Mouse (Mus musculus) intestine, embryonic 14.5 days (tissue): Measurements from ENCODE around the gene Gmcl1. TPM values are rescaled to one million over a fixed set of nuclear protein-coding genes. Genes with fewer than 3 reads are reported as not detected.

Experiments used
- ATAC-seq: fragments of 200-750 bp; cut with Nextera tagmentation; replicated peaks from 2 replicates; pipeline ENCODE4 v1.8.0; 2017; ENCODE audit warnings: low read depth, moderate number of reproducible peaks, moderate TSS enrichment, moderate library complexity; ENCODE audit not compliant: low FRiP score, low TSS enrichment
- DNase-seq: peaks from one replicate; pipeline ENCODE4 v3.0.0-alpha.2; 2018; ENCODE audit warnings: low spot score
- H3K27ac ChIP-seq: fragments of 300-500 bp; sonication (generic); 2 replicates; pipeline ENCODE4 v1.5.1; 2014; ENCODE audit warnings: low read depth, mild to moderate bottlenecking, control low read depth
- H3K27me3 ChIP-seq: fragments of 300-500 bp; sonication (generic); replicated peaks from 2 replicates; pipeline ENCODE4 v1.6.1; 2014; ENCODE audit warnings: low read length, control low read depth; ENCODE audit not compliant: control insufficient read depth, insufficient read depth
- H3K36me3 ChIP-seq: fragments of 300-500 bp; sonication (generic); 2 replicates; pipeline ENCODE4 v1.6.1; 2014; ENCODE audit warnings: low read length, control low read depth; ENCODE audit not compliant: control insufficient read depth, insufficient read depth
- H3K4me1 ChIP-seq: fragments of 300-500 bp; sonication (generic); replicated peaks from 2 replicates; pipeline ENCODE4 v1.6.1; 2014; ENCODE audit warnings: low read length, control low read depth, mixed read lengths; ENCODE audit not compliant: control insufficient read depth, insufficient read depth
- H3K4me2 ChIP-seq: fragments of 300-500 bp; sonication (generic); 2 replicates; pipeline ENCODE4 v1.6.1; 2014; ENCODE audit warnings: low read length
- H3K4me3 ChIP-seq: fragments of 300-500 bp; sonication (generic); 2 replicates; pipeline ENCODE4 v1.5.1; 2014; ENCODE audit warnings: low read depth, low read length, control low read depth, mixed read lengths
- H3K9ac ChIP-seq: fragments of 300-500 bp; sonication (generic); 2 replicates; pipeline ENCODE4 v1.6.1; 2014; ENCODE audit warnings: mild to moderate bottlenecking, low read length
- H3K9me3 ChIP-seq: fragments of 300-500 bp; sonication (generic); 2 replicates; pipeline ENCODE4 v1.6.1; 2016; ENCODE audit warnings: low read length, control low read depth; ENCODE audit not compliant: control insufficient read depth
- WGBS: fragments of 180-500 bp; shearing (Covaris S2); extraction: QIAGEN DNeasy Blood & Tissue Kit; methylation state at CpG from one replicate; pipeline ENCODE4 v1.1.7; 2014; 5-methylcytosine and 5-hydroxymethylcytosine counted together
- polyA plus RNA-seq: library from polyadenylated mRNA; unstranded; fragments of >200 nt; fragmentation: Nextera tagmentation; extraction: Ambion mirVana; gene quantifications from 2 replicates; pipeline ENCODE4 v1.2.1, GENCODE M21; 2014

Gmcl1 gene
- polyA plus RNA-seq, 1 experiment from 2014 or later, result 31.6 TPM

DNA sequence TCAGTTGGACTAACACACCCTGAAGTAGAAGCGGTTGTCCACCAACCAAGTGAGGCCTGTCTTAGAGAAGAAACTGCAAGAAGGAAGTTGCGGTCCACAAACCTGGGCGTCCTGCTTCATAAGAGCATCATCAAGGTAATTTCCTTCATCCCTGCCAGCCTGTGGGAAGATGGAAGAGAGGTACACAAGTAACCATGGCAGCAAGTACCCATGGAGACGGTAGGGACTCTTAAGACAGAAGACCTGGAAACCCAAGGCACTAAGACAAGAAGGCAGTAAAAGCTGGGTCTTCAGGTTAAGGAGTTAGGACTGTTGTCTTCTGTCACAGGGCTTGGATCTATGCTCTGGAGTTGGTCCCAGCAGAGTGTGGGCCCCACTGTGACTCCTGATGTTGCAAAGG, 17.8 kb upstream of the Gmcl1 start:
- Histone ChIP-seq H3K27ac (no peak overlapping the region), H3K4me1 (no peaks in the 10 kb centered on the region), H3K36me3 (0 out of 2 replicates have a peak, but pooled peaks cover 1% of the 10 kb centered on the region), H3K27me3 (no peaks in the 10 kb centered on the region), H3K4me2 (no peak overlapping the region), H3K9me3 (no peaks in the 10 kb centered on the region), H3K9ac (no peak overlapping the region), H3K4me3 (no peak overlapping the region)
- no peak for DNase-seq
- 90% methylated on average over 4 of the region's 4 CpGs for WGBS
- no peak for ATAC-seq

DNA sequence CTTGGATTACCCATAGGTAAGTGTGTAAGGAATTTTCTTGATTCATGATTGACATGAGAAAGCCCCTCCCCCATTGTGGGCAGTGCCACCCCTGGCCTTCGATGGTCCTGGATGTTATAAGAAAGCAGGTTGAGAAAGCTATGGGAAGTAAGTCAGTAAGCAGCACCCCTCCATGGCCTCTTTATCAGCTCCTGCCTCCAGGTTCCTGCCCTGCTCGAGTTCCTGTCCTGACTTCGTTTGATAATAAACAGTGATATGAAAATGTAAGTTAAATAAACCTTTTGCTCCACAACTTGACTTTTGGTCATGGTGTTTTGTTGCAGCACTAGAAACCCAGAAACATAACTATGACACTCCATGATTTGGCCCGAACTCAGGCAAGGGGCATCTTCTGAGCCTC, 16.6 kb upstream of the Gmcl1 start:
- no peak for ATAC-seq
- no peak for DNase-seq
- H3K36me3 ChIP-seq, result no peaks in the 10 kb centered on the region
- no peak overlapping the region for H3K9ac ChIP-seq
- H3K9me3 ChIP-seq, result no peaks in the 10 kb centered on the region
- H3K4me3 ChIP-seq, result no peak overlapping the region
- H3K27ac ChIP-seq, result no peak overlapping the region
- H3K27me3 ChIP-seq, result no peaks in the 10 kb centered on the region
- no peaks in the 10 kb centered on the region for H3K4me1 ChIP-seq
- 68% methylated on average over 4 of the region's 4 CpGs for WGBS
- no peak overlapping the region for H3K4me2 ChIP-seq

DNA sequence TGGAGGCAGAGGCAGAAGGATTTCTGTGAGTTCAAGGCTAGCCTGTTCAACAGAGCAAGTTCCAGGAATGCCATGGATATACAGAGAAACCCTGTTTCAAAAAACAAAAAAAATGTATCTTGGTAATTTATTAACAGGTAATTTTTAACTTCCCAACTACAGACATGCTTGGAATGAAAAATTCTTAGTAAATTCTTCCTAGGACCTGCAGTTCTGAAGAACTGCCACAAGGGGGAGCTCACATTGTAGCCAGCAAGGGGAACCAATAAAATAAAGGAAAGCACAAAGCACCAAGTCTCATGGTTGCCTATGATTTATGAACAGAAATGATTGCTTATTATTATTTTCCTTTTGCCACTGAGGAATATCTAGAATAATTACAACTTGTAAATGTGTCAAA, 14.0 kb upstream of the Gmcl1 start:
- no peaks in the 10 kb centered on the region for H3K36me3 ChIP-seq
- H3K4me1 ChIP-seq, result no peaks in the 10 kb centered on the region
- H3K9me3 ChIP-seq, result no peaks in the 10 kb centered on the region
- no peak overlapping the region for H3K9ac ChIP-seq
- DNase-seq (no peak), ATAC-seq (no peak)
- H3K4me2 ChIP-seq, result no peak overlapping the region
- no peak overlapping the region for H3K4me3 ChIP-seq
- no peaks in the 10 kb centered on the region for H3K27me3 ChIP-seq
- no peak overlapping the region for H3K27ac ChIP-seq

DNA sequence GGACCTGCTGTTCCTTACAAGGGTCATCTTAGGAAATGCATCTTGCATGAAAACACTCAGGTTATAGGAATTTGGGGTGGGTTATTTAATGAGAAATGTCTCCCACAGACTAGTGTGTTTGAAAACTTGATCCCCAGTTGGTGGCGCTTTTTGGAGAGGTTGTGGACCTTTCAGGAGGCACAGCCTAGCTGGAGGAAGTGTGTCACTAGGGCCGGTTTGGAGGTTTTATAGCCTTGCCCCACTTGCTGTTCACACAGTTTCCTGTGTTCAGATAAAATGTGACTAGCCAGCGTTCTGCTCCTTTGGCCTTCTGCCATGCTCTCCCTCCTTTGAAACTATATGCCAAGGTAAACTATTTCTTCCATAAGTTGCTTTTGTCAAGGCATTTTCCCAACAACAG, 7.5 kb upstream of the Gmcl1 start:
- Histone ChIP-seq H3K4me1 (no peaks in the 10 kb centered on the region), H3K9me3 (no peaks in the 10 kb centered on the region), H3K9ac (no peak overlapping the region), H3K27me3 (no peaks in the 10 kb centered on the region), H3K4me2 (no peak overlapping the region), H3K4me3 (no peak overlapping the region), H3K36me3 (no peaks in the 10 kb centered on the region), H3K27ac (no peak overlapping the region)
- DNase-seq (no peak), ATAC-seq (no peak)
- 36% methylated on average over 3 of the region's 3 CpGs for WGBS

DNA sequence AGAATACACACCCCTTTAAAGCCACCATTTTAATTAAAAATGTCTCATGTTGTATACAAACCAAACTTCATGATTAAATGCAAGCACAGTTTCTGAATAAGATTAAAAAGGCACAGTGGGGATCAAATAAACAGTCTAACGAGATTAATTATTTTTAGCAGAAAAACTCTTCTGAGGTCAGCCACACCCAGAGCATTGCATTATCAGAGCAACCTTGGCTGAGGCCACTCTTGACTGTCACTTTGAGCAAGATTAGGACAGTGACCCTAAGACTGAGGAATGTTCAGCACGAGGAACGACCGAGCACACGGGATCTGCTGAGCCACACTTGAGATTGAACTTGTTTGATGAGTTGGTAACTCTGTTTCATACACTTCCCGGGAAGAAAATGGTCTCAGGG, 3.6 kb upstream of the Gmcl1 start:
- no peak overlapping the region for H3K9ac ChIP-seq
- no peak overlapping the region for H3K4me3 ChIP-seq
- no peaks in the 10 kb centered on the region for H3K27me3 ChIP-seq
- ATAC-seq (no peak), DNase-seq (no peak)
- no peaks in the 10 kb centered on the region for H3K9me3 ChIP-seq
- H3K27ac ChIP-seq, result no peak overlapping the region
- no peak overlapping the region for H3K4me2 ChIP-seq
- WGBS, result 77% methylated on average over 6 of the region's 6 CpGs
- H3K36me3 ChIP-seq, result no peaks in the 10 kb centered on the region
- peaks cover 3% of the 10 kb centered on the region; the same call in 1 of the 2 replicates for H3K4me1 ChIP-seq

DNA sequence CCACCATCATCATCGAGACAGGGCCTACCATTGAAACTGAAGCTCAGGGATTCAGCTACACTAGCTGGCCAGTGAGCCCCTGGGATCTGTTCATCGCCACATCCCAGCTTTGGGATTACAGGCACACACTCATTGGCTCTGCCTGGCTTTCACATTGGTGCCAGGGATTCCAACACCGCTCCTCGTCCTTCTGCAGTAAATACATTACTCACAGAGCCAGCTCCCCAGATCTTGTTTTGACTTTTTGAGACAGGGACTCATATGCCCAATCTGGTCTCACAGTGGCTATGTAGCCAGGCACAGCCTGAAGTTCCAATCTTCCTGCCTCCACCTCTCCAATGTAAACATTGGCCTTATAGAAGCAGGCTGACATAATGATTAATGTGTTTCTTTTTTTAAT, 3.1 kb upstream of the Gmcl1 start:
- Histone ChIP-seq H3K27me3 (no peaks in the 10 kb centered on the region), H3K9ac (no peak overlapping the region), H3K36me3 (no peaks in the 10 kb centered on the region), H3K4me3 (no peak overlapping the region), H3K4me1 (peaks cover 5% of the 10 kb centered on the region), H3K9me3 (no peaks in the 10 kb centered on the region), H3K4me2 (no peak overlapping the region), H3K27ac (no peak overlapping the region)
- 82% methylated on average over 4 of the region's 4 CpGs for WGBS
- no peak for ATAC-seq
- DNase-seq, result no peak

DNA sequence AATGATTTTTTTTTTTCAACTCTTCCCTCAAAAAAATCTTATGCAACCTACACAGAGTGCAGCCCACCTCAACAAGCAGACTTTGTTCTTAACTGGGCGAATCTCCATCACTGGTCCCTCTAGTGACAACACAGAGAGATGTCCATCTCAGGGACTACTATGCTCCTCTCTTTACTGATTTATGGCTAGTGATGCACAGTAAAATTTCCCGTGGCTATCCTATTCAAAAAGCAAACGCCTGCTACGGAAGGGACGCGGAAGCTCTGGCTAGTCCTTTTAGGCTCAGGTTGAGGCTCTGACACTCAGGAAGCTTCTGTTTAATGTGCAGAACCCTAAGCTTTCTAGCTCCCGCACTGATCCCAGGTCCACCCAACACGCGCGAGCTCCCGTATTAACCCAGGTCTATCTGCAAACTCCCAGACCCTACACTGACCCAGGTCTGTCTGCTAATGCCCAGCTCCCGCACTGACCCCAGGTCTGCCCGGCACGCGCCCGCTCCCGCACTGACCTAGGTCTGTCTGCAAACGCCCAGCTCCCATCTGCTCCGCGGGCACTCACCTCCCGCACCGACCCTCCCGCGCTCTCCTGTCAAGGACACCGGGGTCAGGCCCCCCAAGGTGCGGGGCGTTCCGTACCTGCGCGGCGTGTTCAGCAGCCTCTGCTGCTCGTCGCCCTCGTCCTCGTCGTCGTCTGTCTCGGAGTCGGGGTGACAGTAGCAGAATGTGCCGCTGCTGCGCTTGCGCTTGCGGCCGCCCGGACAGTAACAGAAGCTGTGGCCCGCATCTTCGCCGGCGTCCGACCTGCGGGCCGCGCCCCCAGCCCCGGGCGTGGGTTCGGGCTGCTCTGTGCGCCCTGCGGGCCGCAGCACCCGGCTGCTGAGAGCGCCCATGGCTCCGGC, 658 bp downstream of the Gmcl1 start:
- DNase-seq (peak; percentile 75), ATAC-seq (peak; percentile 59)
- peaks cover 8% of the 10 kb centered on the region for H3K4me1 ChIP-seq
- WGBS, result under 1% methylated on average over 62 of the region's 62 CpGs
- peak overlapping the region; percentile 94 for H3K4me3 ChIP-seq
- H3K36me3 ChIP-seq, result no peaks in the 10 kb centered on the region
- H3K9ac ChIP-seq, result peak overlapping the region; percentile 77
- H3K4me2 ChIP-seq, result peak overlapping the region; percentile 94
- no peaks in the 10 kb centered on the region for H3K27me3 ChIP-seq
- H3K27ac ChIP-seq, result peak overlapping the region; percentile 33; the same call in 1 of the 2 replicates
- H3K9me3 ChIP-seq, result no peaks in the 10 kb centered on the region

DNA sequence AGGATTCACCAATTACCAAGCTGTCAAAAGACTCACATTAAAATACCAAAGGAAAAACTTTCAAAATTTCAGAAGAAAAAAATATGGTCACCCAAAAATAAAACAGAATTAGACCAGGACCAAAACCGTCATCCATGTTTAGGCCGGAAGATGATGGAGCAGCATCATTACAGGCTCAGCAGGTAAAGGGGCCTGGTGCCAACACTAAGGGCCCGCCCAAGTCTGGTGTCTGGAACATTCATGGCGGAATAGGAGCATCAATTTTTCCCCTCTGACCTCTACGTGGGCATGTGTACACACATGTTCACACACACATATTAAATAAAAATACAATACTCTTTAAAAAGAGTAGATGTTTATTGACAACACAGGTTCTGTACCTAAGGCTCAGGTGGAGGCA, 4.5 kb downstream of the Gmcl1 start:
- no peaks in the 10 kb centered on the region for H3K9me3 ChIP-seq
- no peak overlapping the region for H3K4me2 ChIP-seq
- no peaks in the 10 kb centered on the region for H3K27me3 ChIP-seq
- H3K4me3 ChIP-seq, result no peak overlapping the region
- DNase-seq (no peak), ATAC-seq (no peak)
- H3K9ac ChIP-seq, result no peak overlapping the region
- no peaks in the 10 kb centered on the region for H3K36me3 ChIP-seq
- WGBS, result 88% methylated on average over 5 of the region's 5 CpGs
- no peak overlapping the region for H3K27ac ChIP-seq
- H3K4me1 ChIP-seq, result peaks cover 8% of the 10 kb centered on the region

DNA sequence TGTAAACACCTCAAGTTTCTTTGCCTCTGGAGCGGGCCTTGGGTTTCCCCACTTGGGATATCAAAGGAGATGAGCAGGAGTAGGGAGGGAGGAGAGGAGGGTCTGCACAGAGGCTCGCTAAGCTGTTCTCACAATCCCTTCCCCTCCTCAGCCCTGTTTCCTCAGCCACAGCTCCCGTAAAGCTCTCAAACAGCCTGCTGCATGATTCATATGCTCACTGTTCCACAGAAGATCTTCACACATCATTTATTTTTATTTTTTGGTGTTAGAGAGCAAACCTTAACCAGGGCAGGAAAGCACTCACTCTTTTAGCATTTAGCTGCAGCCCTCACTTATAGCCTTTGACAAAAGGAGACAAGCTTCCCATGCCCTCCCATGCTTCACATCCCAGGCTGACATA, 11.2 kb downstream of the Gmcl1 start:
- no peak for ATAC-seq

More for the DNA sequence above, 11.2 kb downstream of the Gmcl1 start:
- Histone ChIP-seq H3K4me1 (no peaks in the 10 kb centered on the region), H3K9me3 (no peaks in the 10 kb centered on the region), H3K9ac (no peak overlapping the region), H3K36me3 (peaks cover 18% of the 10 kb centered on the region; the same call in 1 of the 2 replicates), H3K4me2 (no peak overlapping the region), H3K4me3 (no peak overlapping the region), H3K27ac (no peak overlapping the region), H3K27me3 (no peaks in the 10 kb centered on the region)
- WGBS, result 83% methylated on average over 3 of the region's 3 CpGs
- no peak for DNase-seq
